Mouse (Mus musculus) E14TG2a.4 (cell line): ENCODE results near the gene Ston2.
A peak's percentile ranks its signal among the peaks of the same experiment; 100 is the strongest.
"Not testable (repeated sequence)": the region's sequence is repeated elsewhere in the genome, so short reads cannot be mapped to it uniquely, and the experiment has no call there.

Experiments
- H3K27me3 ChIP-seq: 2 replicates; pipeline ENCODE4 v1.6.1; 2014; ENCODE audit warnings: low read length, control low read depth; ENCODE audit not compliant: insufficient read depth
- H3K36me3 ChIP-seq: 2 replicates; pipeline ENCODE4 v1.6.1; 2014; ENCODE audit warnings: low read length, control low read depth; ENCODE audit not compliant: insufficient read depth
- H3K4me1 ChIP-seq: replicated peaks from 2 replicates; pipeline ENCODE4 v1.6.1; 2014; ENCODE audit warnings: low read depth, low read length, control low read depth
- H3K4me3 ChIP-seq: replicated peaks from 2 replicates; pipeline ENCODE4 v1.5.1; 2014; ENCODE audit warnings: mild to moderate bottlenecking, low read length
- H3K9me3 ChIP-seq: 2 replicates; pipeline ENCODE4 v1.6.1; 2014; ENCODE audit warnings: low read length, control low read depth
- CTCF ChIP-seq: conservative IDR thresholded peaks from 2 replicates; pipeline ENCODE4 v1.5.1; 2014; ENCODE audit warnings: low read length
- NANOG ChIP-seq: IDR thresholded peaks from 2 replicates; pipeline ENCODE4 v1.6.1; 2014; ENCODE audit warnings: borderline replicate concordance, low read length, mixed read lengths
- POU5F1 ChIP-seq: IDR thresholded peaks from 2 replicates; pipeline ENCODE4 v1.6.1; 2014; ENCODE audit warnings: low read length, borderline replicate concordance

The Ston2 gene

DNA sequence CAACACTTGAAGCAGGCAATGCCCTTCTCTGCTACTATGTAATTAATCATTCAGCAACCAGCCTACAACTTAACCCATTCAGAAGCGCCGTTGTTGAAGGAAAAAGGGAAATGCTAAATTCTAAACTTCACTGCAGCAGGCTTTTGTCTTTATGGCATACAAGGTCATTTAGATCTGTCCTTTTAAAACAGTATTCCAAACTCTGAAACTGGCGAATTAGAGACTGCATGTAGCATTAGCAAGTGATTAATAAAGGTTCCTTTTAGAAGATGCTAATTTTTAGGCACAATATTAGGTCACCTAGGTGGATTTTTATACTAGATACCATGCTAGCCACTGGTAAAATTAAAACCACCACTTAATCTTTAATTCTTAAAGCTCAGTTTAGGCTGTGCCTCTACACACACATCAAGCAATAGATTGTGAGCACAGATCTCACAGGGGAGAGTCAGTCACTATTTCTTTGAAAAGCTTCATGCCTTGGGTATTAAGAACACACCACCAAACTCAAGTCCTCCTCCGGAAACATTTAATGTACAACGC lies 200.6 kb downstream of the Ston2 start:
- TF ChIP-seq POU5F1 (no peak), NANOG (no peak), CTCF (no peak)
- peak overlapping the region; percentile 88 for H3K4me3 ChIP-seq
- peaks cover 54% of the 10 kb centered on the region for H3K4me1 ChIP-seq
- H3K27me3 ChIP-seq: no peaks in the 10 kb centered on the region
- peaks cover 29% of the 10 kb centered on the region for H3K36me3 ChIP-seq
- no peaks in the 10 kb centered on the region for H3K9me3 ChIP-seq

DNA sequence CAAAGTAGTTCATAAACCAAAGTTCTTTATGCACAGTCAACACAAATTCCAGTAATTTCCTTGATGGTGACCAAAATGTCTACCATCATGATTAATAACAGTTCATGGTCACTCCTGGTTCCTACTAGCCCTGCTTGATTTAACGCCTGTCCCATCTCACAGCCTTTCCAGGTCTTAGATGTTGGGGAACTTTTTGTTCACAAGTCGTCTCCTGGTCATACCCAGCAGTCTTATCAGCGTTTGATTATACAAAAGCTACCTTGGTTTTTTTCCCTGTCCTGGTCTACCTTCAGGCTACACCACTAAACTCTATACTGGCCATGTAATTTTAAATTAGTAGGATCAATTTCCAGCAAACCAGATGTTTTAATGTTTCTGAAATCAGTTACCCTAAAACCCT lies 201.1 kb downstream of the Ston2 start:
- no peak for TF ChIP-seq POU5F1
- TF ChIP-seq NANOG: no peak
- no peak for TF ChIP-seq CTCF
- Histone ChIP-seq H3K36me3 (peaks cover 34% of the 10 kb centered on the region), H3K27me3 (no peaks in the 10 kb centered on the region), H3K9me3 (no peaks in the 10 kb centered on the region), H3K4me3 (peak overlapping the region; percentile 88), H3K4me1 (peaks cover 54% of the 10 kb centered on the region)

DNA sequence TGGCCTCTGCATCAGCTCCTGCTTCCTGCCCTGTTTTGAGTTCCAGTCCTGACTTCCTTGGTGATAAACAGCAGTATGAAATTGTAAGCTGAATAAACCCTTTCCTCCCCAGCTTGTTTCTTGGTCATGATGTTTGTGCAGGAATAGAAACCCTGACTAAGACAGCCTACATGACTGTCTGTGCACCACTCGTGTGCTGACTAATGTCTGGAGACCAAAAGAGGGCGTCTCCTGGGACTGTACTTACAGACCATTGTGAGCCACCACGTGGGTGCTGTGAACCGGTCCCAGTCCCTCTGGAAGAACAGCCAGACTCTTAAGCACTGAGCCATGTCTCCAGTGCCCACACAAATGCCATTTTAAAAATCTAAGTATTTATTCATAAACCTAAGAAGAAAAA lies 202.4 kb downstream of the Ston2 start:
- H3K9me3 ChIP-seq, H3K27me3 ChIP-seq, H3K4me3 ChIP-seq: not testable (repeated sequence)
- peaks cover 46% of the 10 kb centered on the region for H3K4me1 ChIP-seq
- H3K36me3 ChIP-seq: peaks cover 46% of the 10 kb centered on the region

DNA sequence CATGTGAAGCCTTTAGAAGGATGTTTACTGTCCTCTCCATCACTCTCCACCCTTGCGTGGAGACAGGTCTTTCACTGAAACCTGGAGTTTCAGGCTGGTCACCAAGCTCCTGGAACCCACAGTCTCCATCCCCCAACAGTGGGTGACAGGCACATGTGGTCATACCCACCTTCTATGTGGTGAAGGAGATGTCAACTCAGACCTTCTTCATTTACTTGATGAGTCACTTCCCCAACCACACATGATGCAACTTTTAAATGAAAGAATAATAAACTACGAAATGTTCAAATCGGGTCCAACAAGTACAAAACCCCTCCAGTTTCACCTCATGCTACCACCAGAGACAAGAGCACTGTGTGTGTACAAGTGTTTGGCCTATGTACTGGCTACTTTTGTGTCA lies 203.0 kb downstream of the Ston2 start:
- H3K36me3 ChIP-seq: peaks cover 52% of the 10 kb centered on the region
- no peak for TF ChIP-seq NANOG
- TF ChIP-seq CTCF: no peak
- H3K9me3 ChIP-seq: no peaks in the 10 kb centered on the region
- no peaks in the 10 kb centered on the region for H3K27me3 ChIP-seq
- no peak overlapping the region for H3K4me3 ChIP-seq
- H3K4me1 ChIP-seq: peaks cover 46% of the 10 kb centered on the region

DNA sequence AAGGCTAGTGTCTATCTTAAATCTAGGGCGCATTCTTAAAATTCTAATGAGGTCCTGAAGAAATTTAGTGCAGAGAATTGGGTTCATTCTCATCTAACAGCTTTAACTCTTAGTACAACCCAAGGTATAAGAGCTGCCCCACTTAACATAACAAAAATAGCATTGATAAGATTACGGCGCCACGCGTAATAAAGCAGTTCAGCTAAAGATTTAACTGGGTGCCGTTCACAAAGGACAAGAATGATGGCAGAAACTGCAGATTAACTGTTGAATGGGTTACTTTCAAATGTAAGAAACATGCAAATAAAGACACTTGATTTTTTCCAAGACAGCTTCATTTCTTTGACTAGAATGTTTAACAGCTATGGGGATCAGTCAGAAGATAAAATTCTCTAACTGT lies 204.8 kb downstream of the Ston2 start:
- no peaks in the 10 kb centered on the region for H3K27me3 ChIP-seq
- TF ChIP-seq POU5F1 (no peak), CTCF (no peak), NANOG (peak; percentile 93)
- no peak overlapping the region for H3K4me3 ChIP-seq
- H3K4me1 ChIP-seq: peaks cover 46% of the 10 kb centered on the region
- H3K9me3 ChIP-seq: no peaks in the 10 kb centered on the region
- H3K36me3 ChIP-seq: peaks cover 65% of the 10 kb centered on the region
